Mouse (Mus musculus): Measurements from ENCODE around the gene Cdh22.

GRCm38 (mm10) chr2:165120765-165121164 is 113.9 kb downstream of the Cdh22 start:
- TF ChIP-seq POLR2A (IDR thresholded peaks at IDR 0.05; ENCODE audit: low read depth, low read length) = no peak
- TF ChIP-seq CTCF (IDR thresholded peaks at IDR 0.05; ENCODE audit: borderline replicate concordance, insufficient read depth, low read length) = no peak
